13 mouse cellular contexts compared by ENCODE assay signal in the genomic region with DNA sequence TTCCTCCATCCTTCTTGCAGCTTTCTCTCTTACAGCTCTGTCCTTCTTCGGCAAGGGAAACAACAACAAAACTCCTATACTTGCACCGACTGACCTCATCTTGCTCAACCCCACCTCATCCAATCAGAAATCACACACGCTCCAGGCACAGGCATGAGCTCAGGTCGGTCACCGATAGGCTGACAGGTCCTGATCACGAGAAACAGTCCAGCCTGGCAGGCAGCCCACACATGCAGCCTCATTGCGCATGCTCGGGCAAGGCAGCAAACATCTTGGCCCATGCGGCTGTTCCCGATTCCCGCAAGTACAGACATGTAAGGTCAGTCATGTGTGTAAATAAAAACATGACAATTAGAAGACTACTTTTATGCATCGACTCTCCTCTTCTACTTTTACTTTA.
DNase-seq lines count a peak whose midpoint lies in the region.
"Had no signal": no experiment of that assay in that cellular context is flagged by ENCODE, and none has a peak within 500 bp of the region (broad histone marks: within the 10 kb centered on the region; RNA-seq: fewer than 3 reads in every experiment).

No protein-coding gene starts in this region.

- DNase-seq in cerebellum, postnatal 14 days, result peak; percentile 35 to 53
- no peak for DNase-seq in cerebellum, adult 11 months
- peak; percentile 4 for DNase-seq in left cerebral cortex, postnatal 4 days
- no peak for DNase-seq in left cerebral cortex, adult 8-10 months (ENCODE audit: low spot score in 2 of 2)
- DNase-seq in ES-CJ7 (ENCODE audit: low read depth, low spot score) (peak; percentile 19), ZHBTc4 (ENCODE audit: low read depth, low spot score) (peak; percentile 20)
- DNase-seq in embryo, embryonic 9.5 days (ENCODE audit: extremely low spot score), result no peak
- DNase-seq in adrenal gland, postnatal 10 days, result no peak
- DNase-seq: adrenal gland, adult 2 months; adrenal gland, postnatal 14 days; adrenal gland, postnatal 36 days; cerebellum, adult 18-20 months; cerebellum, adult 9-10 months had no signal

- intact Hi-C loops in left cerebral cortex, postnatal 4 days (cut with DNase I), result no loop called here

Comparison
In these comparisons a context has a peak if more than half of its experiments do, and no peak if none do; other contexts are left out.
1. DNase-seq: peak in cerebellum, postnatal 14 days (2 of 2), left cerebral cortex, postnatal 4 days (single experiment), ES-CJ7 (single experiment) and ZHBTc4 (single experiment); none in cerebellum, adult 11 months (single experiment), left cerebral cortex, adult 8-10 months (0 of 2), embryo, embryonic 9.5 days (single experiment) and adrenal gland, postnatal 10 days (single experiment).